Mouse (Mus musculus) 416B (cell line): ENCODE measurements around the gene Spag6.

ENCODE experiments used
- DNase-seq: peaks from one replicate; pipeline ENCODE4 v3.0.0; 2011; ENCODE audit warnings: low read depth

Gene Spag6

DNA sequence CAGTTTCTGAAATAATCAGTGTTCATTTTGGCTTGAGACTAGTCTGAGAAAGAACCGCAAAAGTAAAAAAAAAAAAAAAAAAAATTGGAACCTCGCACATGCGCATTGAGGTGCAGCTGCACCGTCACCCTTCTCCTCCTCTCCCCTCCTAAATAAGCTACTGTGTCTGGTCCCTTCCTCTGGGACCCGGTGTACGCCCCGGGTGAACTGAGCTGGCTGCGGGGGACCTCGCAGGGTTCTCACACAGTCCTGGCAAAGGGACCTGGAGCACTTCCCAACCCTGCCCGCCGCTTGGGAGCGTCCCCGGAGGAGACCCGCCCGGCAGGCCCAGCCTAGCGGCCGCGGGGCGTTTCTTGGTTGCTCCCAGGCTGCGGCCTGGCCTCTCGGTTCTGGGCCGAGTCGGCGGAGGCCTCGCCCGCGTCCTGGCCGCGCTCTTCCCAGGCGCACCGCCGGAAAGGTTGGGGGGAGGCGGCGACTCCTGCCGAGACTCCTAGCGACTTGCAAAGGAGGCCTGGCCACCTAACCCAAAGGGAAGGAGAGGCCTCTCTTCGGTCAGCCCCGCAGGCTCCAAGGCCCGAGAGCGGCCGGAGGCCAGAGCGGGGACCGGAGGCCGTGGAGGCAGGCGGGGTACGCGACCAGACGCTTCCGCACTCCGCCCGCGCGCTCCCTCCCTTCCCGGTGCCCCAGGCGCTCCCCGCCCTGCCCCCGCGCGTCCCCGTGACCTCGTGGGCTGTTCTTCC, at the start of gene Spag6:
Spag6 (plus strand) TSS at position 162 of the 740 bp plus-strand sequence.
- DNase-seq, result peak; percentile 87

DNA sequence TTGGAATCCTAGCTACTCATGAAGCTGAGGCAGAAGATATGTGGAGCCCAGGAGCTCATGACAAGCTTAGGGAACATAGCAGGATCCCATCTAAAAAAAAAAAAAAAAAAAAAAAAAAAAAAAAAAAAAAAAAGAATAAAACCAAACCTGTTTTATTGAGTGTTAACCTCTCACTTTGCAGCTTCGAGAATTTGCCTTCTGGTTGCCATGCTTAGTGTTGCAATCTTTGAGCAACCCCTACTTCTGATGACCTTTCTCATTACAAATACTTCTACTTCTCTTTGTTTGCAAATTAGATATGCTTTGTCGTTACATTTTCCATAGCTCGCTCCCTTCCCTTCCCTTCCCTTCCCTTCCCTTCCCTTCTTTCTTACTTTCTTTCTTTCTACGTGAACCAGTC, 45.3 kb upstream of the Spag6 start:
- DNase-seq, result no peak

DNA sequence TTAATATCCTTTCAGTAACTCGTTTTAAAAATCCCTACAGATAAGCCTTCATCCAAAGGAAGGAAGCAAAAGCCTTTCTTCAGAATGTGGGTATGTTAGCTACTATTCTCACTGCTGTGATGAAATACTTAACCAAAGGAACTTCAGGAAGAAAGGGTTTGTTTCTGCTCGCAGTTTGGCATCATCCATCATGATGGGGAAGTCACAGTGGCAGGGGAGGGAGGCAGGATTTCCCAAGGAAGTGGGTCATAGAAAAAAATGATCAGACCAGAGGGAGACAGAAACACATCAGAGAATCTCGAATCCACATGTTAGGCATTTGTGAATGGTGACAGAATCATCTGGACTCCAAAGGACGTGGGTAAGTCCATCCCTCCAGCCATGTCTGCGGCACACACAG, 39.0 kb upstream of the Spag6 start:
- DNase-seq, result peak; percentile 73

DNA sequence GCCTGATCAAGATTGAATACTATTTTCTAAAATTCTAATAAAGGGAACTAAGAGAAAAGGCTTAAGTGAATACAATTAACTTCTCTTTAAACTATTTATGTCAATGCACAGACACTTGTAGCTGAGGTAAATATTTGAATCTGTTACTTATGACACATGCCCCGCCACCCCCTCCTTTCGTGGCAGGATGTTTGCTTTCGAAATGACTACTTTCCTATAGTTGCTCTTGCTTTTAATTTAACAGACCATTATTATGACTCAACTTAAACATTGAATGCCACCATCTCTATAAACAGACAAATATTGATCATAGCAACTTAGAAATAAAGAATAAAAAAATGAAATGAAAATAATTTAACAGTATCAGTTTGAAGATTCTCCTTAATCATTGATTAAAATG, 29.8 kb upstream of the Spag6 start:
- DNase-seq, result peak; percentile 67

DNA sequence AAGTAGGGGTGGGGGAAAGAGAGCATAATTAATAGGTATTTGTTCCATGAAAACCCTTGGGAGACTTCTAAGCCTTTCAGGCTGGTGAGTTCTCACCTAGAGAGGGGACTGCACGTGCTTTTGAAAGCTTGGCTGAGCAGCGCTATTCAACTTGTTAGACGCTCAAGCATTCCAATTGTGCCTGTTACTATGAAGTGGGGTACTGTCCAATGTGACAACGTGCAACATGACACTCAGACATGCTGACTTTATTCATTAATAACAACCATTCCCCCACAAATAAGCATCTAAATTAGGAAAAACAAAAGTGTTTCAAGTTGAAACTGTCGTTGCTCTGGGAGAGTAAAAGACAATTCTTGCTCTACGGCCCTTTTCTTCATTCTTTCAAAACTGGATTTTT, 22.8 kb upstream of the Spag6 start:
- DNase-seq, result no peak

DNA sequence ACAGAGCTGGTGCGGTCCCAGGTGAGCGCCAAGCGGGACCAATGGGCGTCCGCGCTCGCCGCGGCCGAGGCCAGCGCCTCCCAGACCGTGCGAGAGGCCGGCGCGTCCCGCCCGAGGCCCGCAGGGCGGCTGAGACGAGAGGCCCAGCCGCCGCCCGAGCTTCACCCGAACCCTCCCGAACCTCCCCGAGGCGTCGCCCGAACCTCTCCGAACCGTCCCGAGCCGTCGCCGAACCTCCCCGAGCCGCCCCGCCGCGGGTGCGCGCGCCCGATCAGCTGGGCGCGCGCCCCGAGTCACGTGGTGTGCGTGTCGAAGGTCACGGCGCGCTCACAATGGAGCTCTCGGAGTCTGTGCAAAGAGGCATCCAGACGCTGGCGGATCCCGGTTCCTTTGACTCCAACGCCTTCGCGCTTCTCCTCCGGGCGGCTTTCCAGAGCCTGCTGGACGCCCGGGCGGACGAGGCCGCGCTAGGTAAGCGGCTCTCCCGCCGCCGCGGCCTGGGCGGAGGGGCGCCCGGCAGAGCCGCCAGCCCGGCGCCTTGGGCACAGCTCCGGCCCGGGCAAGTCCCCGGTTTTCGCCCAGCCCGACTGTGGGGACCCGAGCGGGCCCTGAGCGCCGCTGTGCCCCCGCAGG, 21.6 kb upstream of the Spag6 start, which contains the start of gene Commd3:
Commd3 (plus strand) TSS at position 252 of the 633 bp plus-strand sequence.
- DNase-seq, result peak; percentile 84

DNA sequence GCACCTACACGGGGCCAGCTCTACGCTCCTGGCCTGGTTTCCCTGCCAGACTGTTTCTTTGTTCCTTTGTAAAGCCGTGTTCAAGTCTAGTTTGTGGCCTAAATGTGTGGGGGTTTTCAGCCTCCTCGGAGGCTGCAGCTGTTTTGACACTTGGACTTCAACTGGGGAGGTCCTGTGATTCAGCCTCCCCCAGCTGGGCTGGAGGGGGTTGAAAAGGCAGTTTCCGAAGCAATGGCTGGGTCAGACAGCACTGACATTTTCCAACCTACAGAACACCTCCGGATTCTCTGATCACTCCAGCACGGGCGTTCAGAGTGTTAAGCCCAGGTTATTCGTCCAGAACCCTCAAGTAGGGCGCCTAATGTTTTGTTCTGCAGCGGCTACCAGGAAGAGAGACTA, 21.1 kb upstream of the Spag6 start:
- DNase-seq, result peak; percentile 63

DNA sequence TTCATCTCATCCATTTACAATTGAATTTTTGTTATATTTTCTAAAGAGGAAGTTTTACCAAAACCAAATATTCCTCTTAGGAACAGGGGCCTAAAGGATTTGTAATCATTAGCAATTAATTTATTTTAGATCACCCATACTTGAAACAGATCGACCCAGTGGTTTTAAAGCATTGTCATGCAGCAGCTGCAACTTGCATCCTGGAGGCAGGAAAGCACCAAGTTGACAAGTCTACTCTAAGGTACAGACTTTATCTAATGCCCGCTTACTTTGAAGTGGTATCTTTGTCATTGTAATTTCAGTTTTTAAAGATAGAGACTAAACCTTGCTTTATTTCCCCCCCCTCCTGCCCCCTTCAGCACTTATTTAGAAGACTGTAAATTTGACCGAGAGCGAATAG, 20.1 kb upstream of the Spag6 start:
- DNase-seq, result peak; percentile 22

DNA sequence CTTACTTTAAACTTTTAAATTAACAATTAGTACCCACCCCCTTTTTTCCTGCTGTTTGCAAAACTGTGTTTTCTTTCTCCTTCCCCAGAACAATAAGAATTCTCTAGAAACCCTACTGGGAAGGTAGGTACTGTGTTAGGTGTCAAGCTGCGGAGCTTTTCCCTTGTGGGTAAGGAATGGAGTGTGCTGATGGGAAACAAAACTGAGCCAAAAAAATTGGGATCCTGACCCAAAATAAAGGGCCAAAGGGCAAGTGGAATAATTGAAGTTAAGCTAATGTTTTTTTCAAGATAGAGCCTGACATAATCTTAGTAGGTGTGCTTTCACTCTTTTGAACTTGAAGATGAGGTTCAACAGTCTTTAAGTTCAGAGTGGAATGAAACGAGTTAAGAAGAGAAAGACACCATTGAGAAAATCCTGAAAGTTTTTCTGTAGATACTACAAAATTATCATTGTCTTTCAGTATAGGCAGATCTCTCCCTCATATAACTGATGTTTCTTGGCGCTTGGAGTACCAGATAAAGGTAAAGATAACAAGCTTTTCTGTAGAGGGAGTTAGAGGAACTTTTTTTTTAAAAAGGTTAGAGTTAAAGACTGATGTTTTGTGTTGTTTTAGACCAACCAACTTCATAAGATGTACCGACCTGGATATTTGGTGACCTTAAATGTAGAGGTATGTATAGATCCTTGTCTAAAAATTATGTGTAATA, 19.5 kb upstream of the Spag6 start:
- DNase-seq, result no peak

DNA sequence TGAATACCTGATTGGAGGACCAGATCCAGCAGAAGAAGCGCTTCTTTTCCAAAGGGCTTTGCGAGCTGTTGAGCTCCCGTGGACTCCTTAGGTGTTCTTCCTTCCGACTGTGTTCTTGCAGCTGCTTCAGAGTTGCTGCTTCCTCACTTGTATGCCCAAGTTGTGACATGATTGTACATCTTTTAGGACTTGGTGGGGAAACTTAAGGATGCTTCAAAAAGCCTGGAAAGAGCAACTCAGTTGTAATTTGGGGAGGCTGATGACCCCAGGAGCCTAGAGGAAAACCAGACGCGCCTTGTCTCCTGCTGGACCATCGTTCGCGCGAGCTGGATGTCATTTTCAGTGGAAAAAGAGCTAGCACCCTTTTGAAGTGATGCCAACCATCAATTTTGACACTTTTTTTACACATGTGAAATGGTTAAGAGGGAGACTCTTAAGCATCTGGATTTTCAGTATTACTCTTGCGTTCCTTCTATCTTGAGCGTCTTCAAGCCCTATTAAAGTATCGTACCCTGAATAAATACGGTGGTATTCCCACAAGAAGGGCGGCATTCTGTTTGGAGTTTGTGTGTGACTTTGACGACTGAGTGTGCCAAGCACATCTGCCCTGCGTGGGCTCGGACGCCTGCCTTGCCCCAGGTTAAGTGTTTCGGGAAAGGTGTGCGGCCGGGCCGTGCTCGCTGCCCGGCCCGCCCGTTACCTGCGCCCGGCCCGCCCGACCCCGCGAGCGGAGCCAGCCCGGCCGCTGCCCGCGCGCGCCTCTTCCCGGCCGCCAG, 18.0 kb upstream of the Spag6 start:
- DNase-seq, result peak; percentile 17

DNA sequence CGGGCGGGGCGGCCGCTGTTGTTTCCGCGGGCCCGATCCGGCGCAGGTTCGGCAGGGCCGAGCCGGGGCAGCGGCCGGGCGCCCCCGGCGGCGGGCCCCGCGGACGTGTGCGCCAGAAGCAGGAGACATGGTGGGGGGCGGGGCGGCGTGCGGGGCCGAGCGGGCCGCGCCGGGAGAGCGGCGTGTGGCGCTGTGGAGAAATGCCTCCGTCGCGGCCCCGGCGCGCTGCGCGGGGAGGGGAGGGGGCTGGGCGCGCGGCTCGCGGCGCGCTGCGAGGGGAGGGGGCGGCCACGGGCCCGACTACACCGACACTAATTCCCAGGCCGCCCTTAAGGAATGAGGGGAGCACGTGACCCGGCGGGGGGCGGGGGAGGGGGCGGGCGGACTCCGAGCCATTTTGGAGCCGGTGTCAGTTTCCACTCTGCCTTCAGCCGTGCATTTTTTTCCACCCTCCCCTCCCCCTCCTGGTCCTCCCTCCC, 17.3 kb upstream of the Spag6 start:
- DNase-seq, result peak; percentile 80

DNA sequence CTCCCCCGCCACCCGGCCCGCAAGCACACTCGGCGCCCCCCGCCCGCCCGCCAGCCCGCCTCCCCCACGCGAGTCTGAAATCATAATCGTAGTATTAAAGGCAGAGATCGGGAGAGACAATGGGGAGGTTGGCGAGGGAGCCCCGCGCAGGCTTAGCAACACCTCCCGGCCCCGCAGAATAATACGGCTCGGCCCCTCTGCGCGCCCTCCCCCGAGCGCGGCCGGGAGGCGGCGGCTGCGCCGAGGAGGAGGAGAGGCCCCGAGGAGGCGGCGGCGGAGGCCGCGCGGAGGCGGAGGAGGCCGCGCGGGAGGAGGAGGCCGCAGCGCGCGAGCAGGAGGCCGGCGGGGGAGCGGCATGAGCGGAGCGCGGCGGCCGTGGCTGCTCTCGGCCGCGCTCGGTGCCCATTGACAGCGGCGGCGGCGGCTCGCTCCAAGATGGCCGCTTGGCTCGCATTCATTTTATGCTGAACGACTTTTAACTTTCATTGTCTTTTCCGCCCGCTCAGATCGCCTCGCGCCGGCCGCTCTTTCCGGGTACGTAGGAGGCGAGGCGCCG, 16.8 kb upstream of the Spag6 start, which contains the start of gene Bmi1:
Bmi1 (plus strand) TSS at position 83 of the 556 bp plus-strand sequence.
- DNase-seq, result no peak

DNA sequence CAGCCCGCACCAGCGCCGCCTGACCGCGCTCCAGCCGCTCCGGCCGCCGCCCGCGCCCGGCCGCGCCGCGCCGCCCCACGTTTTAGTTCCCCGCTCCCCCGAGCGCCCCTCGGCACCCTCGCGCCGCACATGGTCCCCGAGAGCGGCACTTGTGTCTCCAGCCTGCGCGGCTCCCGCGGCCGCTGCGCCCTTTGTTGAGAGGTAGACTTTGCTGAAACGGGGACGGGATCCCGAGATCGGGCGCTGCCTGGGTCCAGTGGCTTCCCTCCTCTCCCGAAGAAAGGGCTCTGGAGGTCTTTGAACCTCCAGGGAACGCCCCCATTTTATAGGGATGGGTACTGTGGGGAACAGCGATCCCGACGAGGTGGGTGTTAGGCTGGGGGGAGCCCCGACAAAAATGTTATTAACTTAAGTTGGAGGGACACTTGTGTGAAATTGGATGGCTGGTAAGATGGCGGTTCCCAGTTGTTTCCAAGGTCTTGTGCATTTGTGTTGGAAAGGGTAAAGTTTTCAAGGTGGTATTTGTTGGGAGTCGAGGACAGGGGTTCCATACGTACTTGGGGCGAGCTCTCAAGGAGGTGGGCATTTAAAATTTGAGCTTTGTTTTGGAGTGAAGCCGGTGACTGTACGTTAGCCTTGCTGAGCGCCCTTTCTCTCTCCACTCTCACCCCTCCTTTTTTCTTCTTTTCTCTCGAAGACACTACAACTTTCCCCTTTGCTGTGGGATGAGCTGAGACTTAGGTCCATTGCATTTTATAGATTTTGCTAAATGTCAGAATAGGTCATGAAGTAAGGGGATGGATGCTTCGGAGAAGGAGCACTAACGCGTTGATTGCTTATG, 16.0 kb upstream of the Spag6 start:
- DNase-seq, result peak; percentile 53

DNA sequence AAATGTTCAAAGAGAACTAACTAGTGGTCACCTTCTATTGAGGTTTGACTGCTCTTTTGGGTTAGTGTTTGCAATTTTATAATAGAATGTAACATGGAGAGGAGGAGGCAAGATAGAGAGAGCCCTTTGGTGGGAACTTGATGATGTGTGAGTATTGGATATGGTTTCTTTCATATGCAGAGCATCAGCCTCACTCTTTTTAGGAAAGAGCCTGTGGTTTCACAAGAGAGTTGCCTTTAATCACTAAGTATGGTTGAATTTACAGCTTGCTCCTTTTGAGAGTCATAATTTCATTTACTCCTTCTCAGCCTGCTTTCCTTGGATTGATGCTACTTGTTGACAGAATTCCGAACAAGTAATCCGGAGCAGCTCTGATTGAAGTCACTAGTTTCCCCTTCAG, 14.1 kb upstream of the Spag6 start:
- no peak for DNase-seq

DNA sequence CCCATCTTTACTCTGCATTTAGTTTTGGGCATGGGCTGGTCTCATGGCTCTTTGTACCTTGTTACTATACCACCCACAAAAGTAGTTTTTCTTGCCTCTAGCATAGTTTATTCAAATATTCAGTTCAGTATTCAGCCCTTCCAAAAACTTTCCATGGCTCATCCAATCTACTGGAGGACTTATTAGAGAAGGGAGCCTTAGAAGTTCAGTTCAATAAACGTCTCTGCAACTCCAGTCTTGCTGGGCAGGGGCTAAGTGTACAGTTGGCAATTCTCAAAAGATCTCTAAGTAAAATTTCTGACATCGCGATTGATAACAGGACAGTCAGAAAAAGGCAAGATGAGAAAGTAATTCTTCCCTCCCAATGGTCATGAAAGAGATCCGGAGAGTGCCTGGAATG, 13.3 kb upstream of the Spag6 start:
- DNase-seq, result no peak

DNA sequence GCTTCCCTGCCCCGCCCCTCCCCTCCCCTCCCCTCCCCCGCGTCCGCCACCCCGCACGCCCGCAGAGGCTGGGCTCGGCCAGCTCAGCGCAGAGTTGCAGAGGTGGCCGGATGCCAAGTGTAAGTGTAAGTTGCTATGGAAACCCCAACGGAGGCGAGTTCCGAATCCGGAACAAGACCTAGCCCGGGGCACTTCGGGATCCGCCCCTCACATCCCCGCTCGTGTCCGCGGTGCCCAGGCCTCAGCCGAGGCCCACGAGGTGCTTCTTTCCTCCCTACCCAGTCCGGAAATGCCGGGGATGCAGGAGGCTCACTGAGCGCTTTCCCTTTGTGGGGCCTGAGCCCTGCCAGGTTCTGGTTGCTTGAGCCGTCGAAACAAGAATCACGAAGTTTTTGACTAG, 12.9 kb upstream of the Spag6 start:
- DNase-seq, result no peak

DNA sequence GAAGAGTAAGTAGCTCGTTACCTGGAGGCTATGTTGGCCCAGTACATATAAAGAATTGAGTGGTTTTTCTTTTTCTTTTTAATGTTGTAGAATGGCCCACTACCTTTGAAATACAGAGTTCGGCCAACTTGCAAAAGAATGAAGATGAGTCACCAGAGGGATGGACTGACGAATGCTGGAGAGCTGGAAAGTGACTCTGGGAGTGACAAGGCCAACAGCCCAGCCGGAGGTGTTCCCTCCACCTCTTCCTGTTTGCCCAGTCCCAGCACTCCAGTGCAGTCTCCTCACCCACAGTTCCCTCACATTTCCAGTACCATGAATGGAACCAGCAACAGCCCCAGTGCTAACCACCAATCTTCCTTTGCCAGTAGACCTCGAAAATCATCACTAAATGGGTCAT, 9.8 kb upstream of the Spag6 start:
- DNase-seq, result no peak

DNA sequence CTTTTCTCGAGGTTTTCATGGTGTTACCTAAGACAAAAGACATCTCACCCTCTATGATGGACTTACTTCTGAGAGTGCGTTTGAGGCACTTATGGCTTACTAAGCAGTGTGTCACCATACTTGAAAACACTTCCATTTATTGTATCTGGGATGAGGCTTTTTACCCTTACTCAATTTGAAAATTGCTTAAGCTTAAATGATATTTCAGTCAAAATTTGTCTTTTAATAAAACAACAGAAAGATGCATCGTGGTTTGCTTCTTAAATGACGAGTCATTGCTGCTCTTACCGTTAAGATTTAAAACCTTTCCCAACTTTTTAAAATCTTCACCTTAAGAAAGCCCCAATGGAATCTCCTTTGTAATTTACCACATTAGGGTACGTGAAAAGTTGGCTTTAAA, 7.4 kb upstream of the Spag6 start:
- no peak for DNase-seq

DNA sequence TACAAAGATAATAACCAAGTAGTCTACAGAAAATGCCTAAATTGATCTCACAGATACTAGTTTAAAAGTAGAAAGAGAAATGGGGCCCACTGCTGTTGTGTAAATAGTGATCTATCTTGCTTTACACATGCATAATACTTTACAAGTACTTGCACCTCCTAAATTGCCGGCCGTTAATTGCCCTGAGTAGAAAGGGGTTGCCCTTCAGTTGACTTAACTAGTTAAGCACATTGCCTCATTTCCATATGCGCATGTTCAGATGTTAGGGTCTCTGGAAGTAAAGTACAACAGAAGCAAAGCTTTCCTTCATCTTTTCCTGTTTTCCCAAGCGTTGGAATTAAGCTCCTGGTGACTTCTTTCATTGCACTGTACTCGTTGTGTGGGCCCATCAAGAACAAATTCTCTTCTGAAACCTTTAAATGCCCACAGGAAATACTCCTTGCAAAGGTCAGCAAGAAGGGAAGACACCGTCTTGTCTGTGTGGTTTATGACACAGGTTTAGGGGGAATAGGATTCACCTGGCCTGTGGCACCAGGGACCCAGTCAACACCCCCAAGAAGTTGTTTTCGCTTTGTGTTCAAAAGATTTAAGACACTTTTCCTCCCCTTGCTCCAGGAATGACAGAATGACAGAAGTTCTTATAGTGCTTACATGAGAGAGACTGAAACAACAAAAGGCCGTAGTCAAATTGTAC, 6.9 kb upstream of the Spag6 start:
- DNase-seq, result no peak

DNA sequence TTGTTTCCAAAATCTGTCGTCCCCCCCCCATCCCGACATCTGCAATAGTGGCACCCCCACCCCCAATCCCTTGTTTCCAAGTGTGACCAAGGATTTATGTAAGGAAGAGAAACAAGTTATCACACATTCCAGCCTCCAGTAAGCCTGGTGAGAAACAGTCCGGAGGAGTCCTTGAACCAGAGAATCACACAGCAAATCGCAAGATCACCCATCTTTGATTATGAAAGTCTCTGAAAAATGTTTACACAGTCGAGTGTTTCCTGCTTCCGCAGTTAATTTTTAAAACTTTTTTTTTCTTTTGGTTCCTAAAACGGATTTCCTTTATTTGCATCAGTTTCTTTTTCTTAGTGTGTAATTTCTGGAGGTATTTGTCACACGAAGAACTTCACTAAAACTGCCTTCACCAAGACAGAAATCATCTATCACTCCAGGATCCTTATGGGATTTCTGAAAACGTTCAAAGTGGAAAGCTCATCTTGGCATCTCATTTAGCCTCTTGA, 6.1 kb upstream of the Spag6 start:
- no peak for DNase-seq
